Mouse (Mus musculus) neural tube, embryonic 14.5 days (tissue): Measurements from ENCODE around the gene F8. TPM values are rescaled to one million over a fixed set of nuclear protein-coding genes. Genes with fewer than 3 reads are reported as not detected.
"Not testable (repeated sequence)": the region's sequence is repeated elsewhere in the genome, so short reads cannot be mapped to it uniquely, and the experiment has no call there.

Source experiments
- ATAC-seq: fragments of 200-750 bp; cut with Nextera tagmentation; 2 replicates; pipeline ENCODE4 v1.8.0; 2017; ENCODE audit warnings: low read depth, mild to moderate bottlenecking, moderate TSS enrichment, moderate library complexity
- H3K27ac ChIP-seq: fragments of 300-500 bp; sonication (generic); 2 replicates; pipeline ENCODE4 v1.5.1; 2014; ENCODE audit warnings: low read depth, mild to moderate bottlenecking, control low read depth, low read length, moderate library complexity, mixed read lengths
- H3K27me3 ChIP-seq: fragments of 300-500 bp; sonication (generic); 2 replicates; pipeline ENCODE4 v1.6.1; 2014; ENCODE audit warnings: low read length; ENCODE audit not compliant: control insufficient read depth, insufficient read depth
- H3K36me3 ChIP-seq: fragments of 300-500 bp; sonication (generic); 2 replicates; pipeline ENCODE4 v1.6.1; 2014; ENCODE audit warnings: low read length, mixed read lengths; ENCODE audit not compliant: control insufficient read depth, insufficient read depth
- H3K4me1 ChIP-seq: fragments of 300-500 bp; sonication (generic); 2 replicates; pipeline ENCODE4 v1.6.1; 2014; ENCODE audit warnings: low read length; ENCODE audit not compliant: control insufficient read depth, insufficient read depth
- H3K4me2 ChIP-seq: fragments of 300-500 bp; sonication (generic); 2 replicates; pipeline ENCODE4 v1.6.1; 2014; ENCODE audit warnings: mild to moderate bottlenecking, low read depth, low read length, control low read depth
- H3K4me3 ChIP-seq: fragments of 300-500 bp; sonication (generic); 2 replicates; pipeline ENCODE4 v1.5.1; 2014; ENCODE audit warnings: low read depth, low read length, control low read depth, mixed read lengths
- H3K9ac ChIP-seq: fragments of 300-500 bp; sonication (generic); replicated peaks from 2 replicates; pipeline ENCODE4 v1.6.1; 2014; ENCODE audit warnings: low read depth, mild to moderate bottlenecking, control low read depth, low read length, mixed read lengths
- H3K9me3 ChIP-seq: fragments of 300-500 bp; sonication (generic); 2 replicates; pipeline ENCODE4 v1.6.1; 2016; ENCODE audit warnings: low read length; ENCODE audit not compliant: control insufficient read depth
- WGBS: fragments of 180-500 bp; shearing (Covaris S2); extraction: QIAGEN DNeasy Blood & Tissue Kit; methylation state at CpG from one replicate; pipeline ENCODE4 v1.1.7; 2014; 5-methylcytosine and 5-hydroxymethylcytosine counted together
- polyA plus RNA-seq: library from polyadenylated mRNA; unstranded; fragments of >200 nt; fragmentation: Nextera tagmentation; extraction: Ambion mirVana; gene quantifications from 2 replicates; pipeline ENCODE4 v1.2.1, GENCODE M21; 2014

F8 gene
- polyA plus RNA-seq, 1 experiment from 2014 or later = 3.6 TPM

DNA sequence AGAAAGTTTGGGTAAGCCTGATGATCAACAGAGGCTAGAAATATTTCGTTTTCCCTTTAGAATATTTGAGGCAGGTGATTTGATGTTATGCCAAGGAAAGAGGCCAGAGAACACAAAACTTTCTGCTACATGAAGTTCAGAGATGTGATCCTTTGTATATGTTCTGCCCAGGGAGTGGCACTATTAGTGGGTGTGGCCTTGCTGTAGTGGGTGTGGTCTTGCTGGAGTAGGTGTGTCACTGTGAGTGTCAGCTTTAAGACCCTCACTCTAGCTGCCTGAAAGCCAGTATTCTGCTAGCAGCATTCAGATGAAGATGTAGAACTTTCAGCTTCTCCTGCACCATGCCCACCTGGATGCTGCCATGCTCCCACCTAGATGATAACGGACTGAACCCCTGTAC, 232.1 kb downstream of the F8 start:
- H3K9me3 ChIP-seq = no peaks in the 10 kb centered on the region
- H3K36me3 ChIP-seq = no peaks in the 10 kb centered on the region
- 88% methylated on average over 2 of the region's 2 CpGs for WGBS
- H3K9ac ChIP-seq = no peak overlapping the region
- H3K4me3 ChIP-seq = no peak overlapping the region
- H3K27ac ChIP-seq = no peak overlapping the region
- H3K4me2 ChIP-seq = no peak overlapping the region
- no peak for ATAC-seq
- H3K4me1 ChIP-seq = no peaks in the 10 kb centered on the region
- no peaks in the 10 kb centered on the region for H3K27me3 ChIP-seq

DNA sequence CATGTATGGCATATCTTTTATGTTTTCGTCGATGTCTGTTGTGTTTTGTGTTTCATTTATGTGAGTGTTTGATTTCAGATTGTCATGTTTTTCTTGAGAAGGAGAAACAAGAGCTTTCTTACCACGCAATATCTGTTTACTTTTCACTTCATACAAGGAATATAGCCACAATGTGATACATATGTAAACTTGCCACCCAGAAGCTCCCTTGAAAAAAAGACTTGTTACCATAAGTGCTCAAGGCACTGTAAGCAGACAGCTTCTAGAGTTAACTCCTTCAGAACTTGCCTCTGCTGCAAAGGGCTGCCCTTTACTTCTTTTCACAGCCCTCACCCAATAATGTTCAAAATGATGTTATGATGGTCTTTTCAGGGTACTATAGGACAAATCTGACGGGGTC, 234.0 kb downstream of the F8 start:
- H3K36me3 ChIP-seq = no peaks in the 10 kb centered on the region
- 91% methylated on average over 4 of the region's 4 CpGs for WGBS

DNA sequence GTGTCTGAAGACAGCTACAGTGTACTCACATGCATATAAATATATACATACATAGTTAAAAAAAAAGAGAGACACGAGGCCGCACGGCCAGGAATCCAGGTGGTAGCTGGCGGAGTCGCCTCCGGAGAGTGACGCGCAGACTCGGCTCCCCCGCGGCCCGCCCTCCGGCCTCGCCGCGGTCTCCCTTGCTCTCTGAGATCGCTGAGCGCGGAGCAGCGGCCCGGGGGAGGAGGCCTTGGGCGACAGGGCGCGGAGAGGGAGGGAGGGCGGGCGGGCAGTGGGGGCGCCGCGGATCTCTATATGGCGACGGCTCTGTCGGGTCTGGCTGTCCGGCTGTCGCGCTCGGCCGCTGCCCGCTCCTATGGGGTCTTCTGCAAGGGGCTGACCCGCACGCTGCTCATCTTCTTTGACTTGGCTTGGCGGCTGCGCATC, 239.3 kb downstream of the F8 start:
- ATAC-seq = peak; percentile 56
- H3K9ac ChIP-seq = not testable (repeated sequence)

More for the DNA sequence above, 234.0 kb downstream of the F8 start:
- no peak for ATAC-seq
- no peak overlapping the region for H3K27ac ChIP-seq
- H3K4me2 ChIP-seq = no peak overlapping the region
- H3K4me1 ChIP-seq = no peaks in the 10 kb centered on the region
- H3K9me3 ChIP-seq = no peaks in the 10 kb centered on the region
- no peak overlapping the region for H3K4me3 ChIP-seq
- H3K27me3 ChIP-seq = no peaks in the 10 kb centered on the region
- H3K9ac ChIP-seq = no peak overlapping the region

DNA sequence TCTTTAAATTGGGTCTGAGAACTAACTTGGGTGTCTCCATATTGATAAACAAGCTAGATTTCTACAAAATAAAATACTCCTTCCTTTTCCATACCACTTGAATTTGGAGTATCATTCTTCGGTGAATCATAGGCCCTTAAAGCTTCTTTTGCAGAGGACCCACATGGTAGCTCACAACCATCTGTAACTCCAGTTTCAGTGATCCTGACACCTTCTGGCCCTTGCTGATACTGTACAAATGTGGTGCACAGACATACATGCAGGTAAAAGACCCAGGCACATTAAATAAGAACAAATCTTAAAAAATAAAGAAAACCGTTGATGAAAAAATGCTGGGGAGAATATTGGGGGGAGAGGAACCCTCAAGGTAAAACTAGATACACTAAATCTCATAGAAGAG, 244.2 kb downstream of the F8 start:
- Histone ChIP-seq H3K4me3 (no peak overlapping the region), H3K9me3 (no peaks in the 10 kb centered on the region), H3K4me1 (no peaks in the 10 kb centered on the region), H3K27ac (no peak overlapping the region), H3K27me3 (no peaks in the 10 kb centered on the region), H3K9ac (no peak overlapping the region), H3K4me2 (no peak overlapping the region), H3K36me3 (no peaks in the 10 kb centered on the region)
- ATAC-seq = no peak
- WGBS = 98% methylated on average over 2 of the region's 2 CpGs

More for the DNA sequence above, 239.3 kb downstream of the F8 start:
- not testable (repeated sequence) for H3K36me3 ChIP-seq, H3K9me3 ChIP-seq, H3K27ac ChIP-seq, H3K27me3 ChIP-seq, H3K4me1 ChIP-seq
- peak overlapping the region; percentile 29 for H3K4me3 ChIP-seq
- H3K4me2 ChIP-seq = peak overlapping the region; percentile 49
- WGBS = 47% methylated on average over 3 of the region's 42 CpGs

DNA sequence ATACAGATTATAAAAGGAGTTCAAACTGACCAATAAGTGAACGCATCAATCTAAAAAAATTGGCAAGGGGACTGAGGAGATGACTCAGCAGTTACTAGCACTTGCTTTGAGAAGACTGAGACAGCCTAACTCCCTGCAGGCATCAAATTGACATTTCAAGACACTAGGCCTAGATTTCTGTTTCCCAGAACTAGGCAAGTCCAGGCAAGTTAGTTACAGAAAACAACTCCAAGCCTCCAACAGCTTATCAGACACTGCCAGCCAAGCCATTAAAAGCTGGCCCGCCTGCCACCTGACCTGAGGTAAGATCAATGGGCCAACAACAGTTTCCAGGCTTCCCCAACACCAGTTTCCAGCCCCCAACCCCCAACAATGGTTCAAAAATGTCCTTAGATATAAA, 244.7 kb downstream of the F8 start:
- H3K9me3 ChIP-seq = no peaks in the 10 kb centered on the region
- H3K9ac ChIP-seq = no peak overlapping the region
- no peaks in the 10 kb centered on the region for H3K4me1 ChIP-seq
- H3K36me3 ChIP-seq = no peaks in the 10 kb centered on the region
- H3K4me3 ChIP-seq = no peak overlapping the region
- H3K27ac ChIP-seq = no peak overlapping the region
- ATAC-seq = no peak
- 90% methylated on average over 2 of the region's 2 CpGs for WGBS
- no peaks in the 10 kb centered on the region for H3K27me3 ChIP-seq
- no peak overlapping the region for H3K4me2 ChIP-seq

DNA sequence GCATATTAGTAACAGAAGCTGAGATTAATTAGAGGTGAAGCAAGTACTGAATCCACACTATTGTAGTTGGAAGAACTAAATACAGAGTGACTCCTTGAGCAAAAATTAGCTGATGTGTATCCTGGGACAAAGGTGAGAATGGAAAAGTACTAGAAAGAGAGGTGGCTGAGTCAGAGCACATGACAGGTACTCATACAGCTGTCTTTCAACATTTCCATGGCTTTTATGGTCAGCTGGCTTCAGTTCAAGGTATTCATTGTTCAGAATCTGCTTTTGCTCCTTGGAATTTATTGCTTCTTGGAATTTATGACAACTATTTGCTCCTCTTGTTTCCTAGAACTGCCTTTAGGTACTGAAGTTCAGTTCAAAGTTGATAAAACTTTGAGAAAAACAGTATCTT, 245.5 kb downstream of the F8 start:
- no peaks in the 10 kb centered on the region for H3K4me1 ChIP-seq
- no peak overlapping the region for H3K4me2 ChIP-seq
- H3K27me3 ChIP-seq = no peaks in the 10 kb centered on the region
- no peaks in the 10 kb centered on the region for H3K9me3 ChIP-seq
- no peak overlapping the region for H3K4me3 ChIP-seq
- ATAC-seq = no peak
- H3K36me3 ChIP-seq = no peaks in the 10 kb centered on the region
- no peak overlapping the region for H3K27ac ChIP-seq
- H3K9ac ChIP-seq = no peak overlapping the region

DNA sequence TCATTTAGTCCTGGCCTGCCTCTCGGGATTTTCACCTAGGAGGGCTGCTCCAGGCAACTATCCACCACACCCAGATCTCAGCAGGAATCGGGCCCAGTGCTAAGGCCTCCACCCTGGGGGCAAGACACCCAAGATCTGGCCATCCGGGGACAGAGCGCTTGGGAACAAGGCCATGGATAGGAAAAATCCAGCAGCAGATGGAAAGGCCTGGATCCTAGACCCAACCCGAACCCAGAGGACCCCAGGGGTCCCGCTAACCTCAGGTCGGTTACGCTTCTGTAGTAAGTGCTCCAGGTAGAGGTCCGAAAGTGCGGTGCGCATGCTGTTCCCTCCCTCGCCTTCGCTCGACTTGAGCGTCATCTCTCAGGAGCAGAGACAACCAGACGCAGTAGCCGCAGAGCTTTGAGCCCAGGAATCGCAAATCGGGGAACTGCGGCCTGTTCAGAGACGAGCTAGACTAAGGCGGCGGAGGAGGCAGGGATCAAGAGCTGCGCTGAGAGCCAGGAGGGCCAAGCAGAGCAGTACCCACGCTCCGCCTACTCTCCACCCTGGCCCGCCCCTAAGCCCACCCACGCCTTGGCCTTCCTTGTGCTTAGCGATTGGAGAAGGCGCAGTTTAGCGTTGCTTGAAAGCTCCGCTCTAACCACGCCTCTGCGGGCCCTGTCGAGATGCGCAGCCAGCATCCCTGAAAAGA, 251.8 kb downstream of the F8 start, which contains the start of gene Mpp1:
Mpp1 (minus strand) TSS at position 550 of the 694 bp plus-strand sequence.
- no peaks in the 10 kb centered on the region for H3K9me3 ChIP-seq
- WGBS = 17% methylated on average over 35 of the region's 36 CpGs
- no peaks in the 10 kb centered on the region for H3K27me3 ChIP-seq
- peak; percentile 100 for ATAC-seq
- H3K9ac ChIP-seq = peak within 1 kb of the TSS; percentile 48
- no peaks in the 10 kb centered on the region for H3K36me3 ChIP-seq
- peak within 1 kb of the TSS; percentile 50 for H3K4me2 ChIP-seq
- H3K27ac ChIP-seq = peak within 1 kb of the TSS; percentile 52; the same call in 1 of the 2 replicates
- no peaks in the 10 kb centered on the region for H3K4me1 ChIP-seq
- H3K4me3 ChIP-seq = peak within 1 kb of the TSS; percentile 45

DNA sequence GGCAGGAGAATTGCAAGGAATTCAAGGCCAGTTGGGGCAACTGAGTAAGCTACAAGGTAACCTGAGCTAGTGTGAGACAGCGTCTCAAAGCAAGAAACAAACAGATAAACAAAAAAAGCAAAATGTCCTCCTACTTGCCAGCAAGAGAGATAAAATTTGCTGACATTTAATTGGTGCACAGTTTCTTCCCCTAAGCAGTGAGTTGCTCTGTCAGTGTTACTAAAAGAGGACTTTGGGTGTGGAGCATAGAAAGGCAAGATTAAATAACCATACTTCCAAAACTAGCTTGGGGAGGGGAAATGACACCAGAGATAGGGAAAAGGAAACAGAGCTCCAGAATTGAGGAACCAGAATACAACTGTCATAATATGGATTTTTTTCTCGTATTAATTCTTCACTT, 252.9 kb downstream of the F8 start:
- H3K4me2 ChIP-seq = no peak overlapping the region; the same call in 1 of the 2 replicates
- H3K4me3 ChIP-seq = no peak overlapping the region
- ATAC-seq = no peak
- H3K4me1 ChIP-seq = no peaks in the 10 kb centered on the region
- H3K27me3 ChIP-seq = no peaks in the 10 kb centered on the region
- no peaks in the 10 kb centered on the region for H3K9me3 ChIP-seq
- no peak overlapping the region for H3K9ac ChIP-seq
- no peaks in the 10 kb centered on the region for H3K36me3 ChIP-seq
- H3K27ac ChIP-seq = no peak overlapping the region
- 87% methylated on average over 2 of the region's 2 CpGs for WGBS

DNA sequence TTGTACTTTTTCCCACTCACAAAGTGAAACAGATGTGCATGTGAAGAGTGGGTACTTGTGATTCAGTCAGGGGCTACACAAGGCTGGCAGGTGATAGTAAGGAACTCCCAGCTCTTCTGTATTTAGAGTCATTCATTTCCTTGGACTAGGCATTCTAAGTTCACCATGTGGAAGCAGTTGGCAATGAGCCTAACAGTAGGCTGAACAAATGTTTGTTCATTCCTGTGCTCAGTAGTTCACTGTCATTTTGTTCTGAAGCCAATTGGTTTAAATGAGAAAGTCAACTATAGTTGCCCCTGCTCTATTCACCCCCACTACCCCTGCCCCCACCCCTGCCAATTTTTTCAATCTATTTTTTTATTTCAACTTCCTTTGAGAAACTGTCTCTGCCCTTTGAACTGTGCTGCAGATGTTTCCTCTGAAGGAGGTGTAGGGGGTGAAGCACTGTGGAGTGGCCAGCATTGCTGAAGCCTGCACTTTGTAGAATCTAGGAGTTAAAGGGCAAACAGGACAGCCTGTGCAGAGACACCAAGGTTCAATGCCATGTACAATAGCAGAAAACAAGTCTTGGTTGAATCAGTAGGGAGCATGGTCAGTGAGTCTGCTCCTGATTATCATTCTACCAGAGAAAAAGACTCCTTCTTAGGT, 254.0 kb downstream of the F8 start:
- Histone ChIP-seq H3K4me1 (no peaks in the 10 kb centered on the region), H3K36me3 (no peaks in the 10 kb centered on the region), H3K27ac (no peak overlapping the region), H3K4me3 (no peak overlapping the region), H3K27me3 (no peaks in the 10 kb centered on the region), H3K9me3 (no peaks in the 10 kb centered on the region), H3K4me2 (no peak overlapping the region), H3K9ac (no peak overlapping the region)
- ATAC-seq = no peak
